Mouse (Mus musculus): ENCODE measurements around the gene Fcgrt.

DNA sequence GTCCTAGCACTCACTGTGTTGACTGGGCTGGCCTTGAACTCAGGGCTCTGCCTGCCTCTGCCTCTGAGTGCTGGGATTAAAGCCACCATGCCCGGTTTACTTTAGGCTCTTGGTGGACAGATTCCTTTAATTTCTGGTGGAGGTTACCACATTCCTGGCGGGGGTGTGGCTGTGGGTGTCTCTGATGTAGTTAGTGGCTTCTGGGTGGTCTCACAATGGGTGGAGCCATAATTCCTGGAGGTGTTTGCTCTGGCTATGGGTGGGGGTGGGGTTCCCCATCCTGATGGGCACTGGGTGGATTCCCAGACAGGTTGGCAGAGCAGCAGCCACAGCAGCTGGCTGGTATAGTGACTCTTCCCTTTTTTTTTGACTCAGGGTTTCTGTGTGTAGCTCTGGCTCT, 8.3 kb upstream of the Fcgrt start:
- TF ChIP-seq POLR2A (IDR thresholded peaks at IDR 0.05; ENCODE audit: borderline replicate concordance, low read depth, low read length) (no peak), CTCF (IDR thresholded peaks at IDR 0.05; ENCODE audit: low read depth, low read length) (no peak)

Measured in bone marrow macrophage, adult 2 months (primary cell).